Mouse (Mus musculus) forebrain, embryonic 10.5 days (tissue): ENCODE measurements around the gene Zik1. TPM values are rescaled to one million over a fixed set of nuclear protein-coding genes. Genes with fewer than 3 reads are reported as not detected.
A peak's percentile ranks its signal among the peaks of the same experiment; 100 is the strongest.

Experiments
- DNase-seq: peaks from one replicate; pipeline ENCODE4 v3.0.0-alpha.2; 2017; ENCODE audit warnings: low spot score; ENCODE audit errors: extremely low spot score
- H3K27ac ChIP-seq: fragments of 300-500 bp; sonication (generic); 2 replicates; pipeline ENCODE4 v1.5.1; 2016; ENCODE audit warnings: mild to moderate bottlenecking
- H3K27me3 ChIP-seq: fragments of 300-500 bp; sonication (generic); 2 replicates; pipeline ENCODE4 v1.6.1; 2016; ENCODE audit warnings: mild to moderate bottlenecking; ENCODE audit not compliant: poor library complexity, severe bottlenecking
- H3K36me3 ChIP-seq: fragments of 300-500 bp; sonication (generic); replicated peaks from 2 replicates; pipeline ENCODE4 v1.6.1; 2016; ENCODE audit warnings: mild to moderate bottlenecking, moderate library complexity
- H3K4me1 ChIP-seq: fragments of 300-500 bp; sonication (generic); 2 replicates; pipeline ENCODE4 v1.6.1; 2016
- H3K4me3 ChIP-seq: fragments of 300-500 bp; sonication (generic); 2 replicates; pipeline ENCODE4 v1.5.1; 2016; ENCODE audit warnings: mild to moderate bottlenecking, moderate library complexity
- H3K9me3 ChIP-seq: fragments of 300-500 bp; sonication (generic); 2 replicates; pipeline ENCODE4 v1.6.1; 2016; ENCODE audit warnings: mild to moderate bottlenecking, moderate library complexity
- WGBS: fragments of 180-500 bp; shearing (Covaris S2); methylation state at CpG from one replicate; pipeline ENCODE4 v1.1.7; 2016; 5-methylcytosine and 5-hydroxymethylcytosine counted together
- polyA plus RNA-seq: library from polyadenylated mRNA; unstranded; fragments of >200 nt; fragmentation: Nextera tagmentation; extraction: Ambion mirVana; gene quantifications from 2 replicates; pipeline ENCODE4 v1.2.1, GENCODE M21; 2016

Zik1 gene
- polyA plus RNA-seq: 40.3 and 41.5 TPM in 2 replicates

- H3K27ac ChIP-seq: peak within 1 kb of the TSS; percentile 92
- H3K4me1 ChIP-seq: peaks cover 13% of the 10 kb centered on the region
- no peaks in the 10 kb centered on the region for H3K27me3 ChIP-seq
- WGBS: 3% methylated on average over 33 of the region's 33 CpGs
- H3K36me3 ChIP-seq: peaks cover 42% of the 10 kb centered on the region
- DNase-seq: peak; percentile 81
- H3K4me3 ChIP-seq: peak within 1 kb of the TSS; percentile 76
- peaks cover 4% of the 10 kb centered on the region; the same call in 1 of the 2 replicates for H3K9me3 ChIP-seq
These were observed at the start of gene Zik1 for GRCm38 (mm10) chr7:10494786-10495521. Zik1 (minus strand) TSS chr7:10495394.

GRCm38 (mm10) chr7:10495578-10495977 lies 384 bp upstream of the Zik1 start:
- H3K36me3 ChIP-seq: peaks cover 36% of the 10 kb centered on the region
- WGBS: 30% methylated on average over 6 of the region's 6 CpGs
- no peak for DNase-seq
- peaks cover 13% of the 10 kb centered on the region for H3K4me1 ChIP-seq
- H3K9me3 ChIP-seq: peaks cover 4% of the 10 kb centered on the region
- H3K27me3 ChIP-seq: no peaks in the 10 kb centered on the region
- peak overlapping the region; percentile 76 for H3K4me3 ChIP-seq
- H3K27ac ChIP-seq: peak overlapping the region; percentile 92; the same call in 1 of the 2 replicates

- H3K4me3 ChIP-seq: peak overlapping the region; percentile 38
- WGBS: 64% methylated on average over 18 of the region's 18 CpGs
- H3K36me3 ChIP-seq: no peaks in the 10 kb centered on the region
- peaks cover 15% of the 10 kb centered on the region; the same call in 1 of the 2 replicates for H3K9me3 ChIP-seq
- no peak for DNase-seq
- no peak overlapping the region for H3K27ac ChIP-seq
- H3K27me3 ChIP-seq: no peaks in the 10 kb centered on the region
- H3K4me1 ChIP-seq: no peaks in the 10 kb centered on the region
These were observed 14.5 kb downstream of the Zik1 start for GRCm38 (mm10) chr7:10480588-10481233.

GRCm38 (mm10) chr7:10479813-10480212 lies 15.4 kb downstream of the Zik1 start:
- DNase-seq: no peak
- no peaks in the 10 kb centered on the region for H3K27me3 ChIP-seq
- H3K9me3 ChIP-seq: peaks cover 15% of the 10 kb centered on the region; the same call in 1 of the 2 replicates
- H3K4me1 ChIP-seq: no peaks in the 10 kb centered on the region
- no peak overlapping the region for H3K4me3 ChIP-seq
- H3K27ac ChIP-seq: no peak overlapping the region
- no peaks in the 10 kb centered on the region for H3K36me3 ChIP-seq

GRCm38 (mm10) chr7:10458166-10458565 lies 37.0 kb downstream of the Zik1 start:
- Histone ChIP-seq H3K36me3 (no peaks in the 10 kb centered on the region), H3K27ac (no peak overlapping the region), H3K4me3 (no peak overlapping the region), H3K4me1 (no peaks in the 10 kb centered on the region), H3K27me3 (no peaks in the 10 kb centered on the region), H3K9me3 (peaks cover 43% of the 10 kb centered on the region)
- DNase-seq: no peak
- 81% methylated on average over 3 of the region's 3 CpGs for WGBS

- peaks cover 50% of the 10 kb centered on the region for H3K9me3 ChIP-seq
These were observed 52.2 kb downstream of the Zik1 start, which contains the start of gene Vmn1r67 for GRCm38 (mm10) chr7:10443031-10443430. Vmn1r67 (plus strand) TSS chr7:10443331.

More at GRCm38 (mm10) chr7:10443031-10443430, 52.2 kb downstream of the Zik1 start, which contains the start of gene Vmn1r67:
- no peaks in the 10 kb centered on the region for H3K4me1 ChIP-seq
- DNase-seq: no peak
- H3K27ac ChIP-seq: no peak within 1 kb of the TSS
- no peaks in the 10 kb centered on the region for H3K36me3 ChIP-seq
- no peak within 1 kb of the TSS for H3K4me3 ChIP-seq
- H3K27me3 ChIP-seq: no peaks in the 10 kb centered on the region

Other genes with a start within 250 kb of the Zik1 start
- not detected in 2 replicates for gene Vmn1r66, start 217.4 kb downstream of the Zik1 start, polyA plus RNA-seq
- not detected in 2 replicates for gene Vmn1r67, start 52.1 kb downstream of the Zik1 start, polyA plus RNA-seq
- not detected in 2 replicates for gene Vmn1r68, start 63.1 kb upstream of the Zik1 start, polyA plus RNA-seq
- not detected in 2 replicates for gene Vmn1r69, start 118.3 kb upstream of the Zik1 start, polyA plus RNA-seq
- gene Vmn1r70, start 136.1 kb upstream of the Zik1 start, polyA plus RNA-seq: not detected in 2 replicates
- gene Nlrp4b, start 192.4 kb upstream of the Zik1 start, polyA plus RNA-seq: not detected in 2 replicates